Mouse (Mus musculus): Measurements from ENCODE around the gene Tgfbr1. TPM values are rescaled to one million over a fixed set of nuclear protein-coding genes. Genes with fewer than 3 reads are reported as not detected.
A peak's percentile ranks its signal among the peaks of the same experiment; 100 is the strongest.

Tgfbr1 gene
- polyA plus RNA-seq, 1 experiment: 5.6 TPM

DNA sequence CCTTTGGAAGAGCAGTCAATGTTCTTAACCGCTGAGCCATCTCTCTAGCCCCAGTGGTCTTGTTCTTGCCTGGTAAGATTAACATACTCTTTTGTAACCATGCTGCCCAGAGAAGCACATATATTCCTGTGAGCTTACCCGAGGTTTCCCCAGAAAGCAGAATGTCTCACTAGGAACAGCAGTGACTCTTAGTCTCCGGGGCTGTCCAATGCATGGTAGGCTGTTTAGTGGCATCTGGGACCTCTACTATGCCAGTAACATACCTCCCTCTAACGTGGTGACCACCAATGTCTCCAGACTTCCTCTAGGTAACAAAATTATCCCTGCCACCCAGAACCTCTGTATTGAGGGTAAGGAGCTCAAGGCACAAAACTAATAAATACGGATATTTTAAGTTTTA, 78.1 kb downstream of the Tgfbr1 start:
- no peak overlapping the region for H3K27ac ChIP-seq (ENCODE audit: control insufficient read depth, insufficient read depth, low read depth, low read length, poor library complexity)
- WGBS: 74% methylated on average over 5 of the region's 5 CpGs
- H3K4me3 ChIP-seq (replicated peaks; ENCODE audit: control insufficient read depth, low read depth, low read length): no peak overlapping the region
- TF ChIP-seq CTCF (IDR thresholded peaks at IDR 0.05; ENCODE audit: control insufficient read depth, insufficient read depth, low read length): no peak
- no peak for TF ChIP-seq POLR2A (IDR thresholded peaks at IDR 0.05; ENCODE audit: borderline replicate concordance, control insufficient read depth, low read depth, low read length)
- peaks cover 2% of the 10 kb centered on the region; the same call in 1 of the 2 replicates for H3K4me1 ChIP-seq (ENCODE audit: control insufficient read depth, insufficient read depth, low read length)

DNA sequence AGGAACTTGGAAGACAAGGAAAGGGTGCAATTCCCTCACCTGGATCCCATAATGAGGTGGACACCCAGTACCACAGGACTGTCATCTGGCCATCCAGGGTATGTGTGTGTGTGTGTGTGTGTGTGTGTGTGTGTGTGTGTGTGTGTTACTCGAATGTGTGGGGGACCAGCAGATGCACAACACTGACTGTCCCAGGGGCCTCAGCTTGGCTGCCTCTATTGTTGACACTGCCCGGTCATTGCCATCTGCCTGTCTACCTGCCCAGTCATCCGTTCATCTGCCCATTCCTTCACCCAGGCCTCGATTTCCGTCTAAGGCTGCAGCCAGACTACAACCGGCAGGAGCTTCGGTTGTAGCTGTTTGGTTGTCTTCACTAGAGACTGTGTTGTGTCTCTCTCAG, 79.7 kb downstream of the Tgfbr1 start:
- WGBS: 85% methylated on average over 7 of the region's 7 CpGs
- TF ChIP-seq POLR2A (IDR thresholded peaks at IDR 0.05; ENCODE audit: borderline replicate concordance, control insufficient read depth, low read depth, low read length) (no peak), CTCF (IDR thresholded peaks at IDR 0.05; ENCODE audit: control insufficient read depth, insufficient read depth, low read length) (no peak)
- Histone ChIP-seq H3K4me1 (ENCODE audit: control insufficient read depth, insufficient read depth, low read length) (peaks cover 2% of the 10 kb centered on the region; the same call in 1 of the 2 replicates), H3K4me3 (replicated peaks; ENCODE audit: control insufficient read depth, low read depth, low read length) (no peak overlapping the region), H3K27ac (ENCODE audit: control insufficient read depth, insufficient read depth, low read depth, low read length, poor library complexity) (no peak overlapping the region)

DNA sequence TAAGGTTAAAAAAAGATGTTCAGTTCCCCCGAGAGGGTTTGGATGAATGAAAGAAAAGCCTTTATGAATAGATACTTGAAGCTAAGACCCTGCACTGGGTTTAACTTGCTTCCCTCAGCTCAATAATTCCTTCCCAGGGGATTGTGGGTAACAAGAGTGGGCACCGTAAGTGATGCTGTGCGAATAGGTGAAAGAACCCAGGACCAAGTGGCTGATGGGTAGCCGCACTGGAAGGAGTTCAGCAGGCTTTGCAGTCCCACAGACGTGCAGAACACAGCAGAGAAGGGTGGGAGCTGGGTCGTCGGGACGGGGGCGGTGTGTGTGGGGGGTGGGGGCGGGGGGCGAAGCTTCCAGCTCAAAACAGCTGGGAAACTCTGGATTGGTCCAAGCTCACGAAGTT, 82.1 kb downstream of the Tgfbr1 start:
- TF ChIP-seq CTCF (IDR thresholded peaks at IDR 0.05; ENCODE audit: control insufficient read depth, insufficient read depth, low read length) (no peak), POLR2A (IDR thresholded peaks at IDR 0.05; ENCODE audit: borderline replicate concordance, control insufficient read depth, low read depth, low read length) (no peak)
- 81% methylated on average over 12 of the region's 12 CpGs for WGBS
- H3K4me3 ChIP-seq (replicated peaks; ENCODE audit: control insufficient read depth, low read depth, low read length): no peak overlapping the region
- no peaks in the 10 kb centered on the region; the same call in 1 of the 2 replicates for H3K4me1 ChIP-seq (ENCODE audit: control insufficient read depth, insufficient read depth, low read length)
- no peak overlapping the region for H3K27ac ChIP-seq (ENCODE audit: control insufficient read depth, insufficient read depth, low read depth, low read length, poor library complexity)

DNA sequence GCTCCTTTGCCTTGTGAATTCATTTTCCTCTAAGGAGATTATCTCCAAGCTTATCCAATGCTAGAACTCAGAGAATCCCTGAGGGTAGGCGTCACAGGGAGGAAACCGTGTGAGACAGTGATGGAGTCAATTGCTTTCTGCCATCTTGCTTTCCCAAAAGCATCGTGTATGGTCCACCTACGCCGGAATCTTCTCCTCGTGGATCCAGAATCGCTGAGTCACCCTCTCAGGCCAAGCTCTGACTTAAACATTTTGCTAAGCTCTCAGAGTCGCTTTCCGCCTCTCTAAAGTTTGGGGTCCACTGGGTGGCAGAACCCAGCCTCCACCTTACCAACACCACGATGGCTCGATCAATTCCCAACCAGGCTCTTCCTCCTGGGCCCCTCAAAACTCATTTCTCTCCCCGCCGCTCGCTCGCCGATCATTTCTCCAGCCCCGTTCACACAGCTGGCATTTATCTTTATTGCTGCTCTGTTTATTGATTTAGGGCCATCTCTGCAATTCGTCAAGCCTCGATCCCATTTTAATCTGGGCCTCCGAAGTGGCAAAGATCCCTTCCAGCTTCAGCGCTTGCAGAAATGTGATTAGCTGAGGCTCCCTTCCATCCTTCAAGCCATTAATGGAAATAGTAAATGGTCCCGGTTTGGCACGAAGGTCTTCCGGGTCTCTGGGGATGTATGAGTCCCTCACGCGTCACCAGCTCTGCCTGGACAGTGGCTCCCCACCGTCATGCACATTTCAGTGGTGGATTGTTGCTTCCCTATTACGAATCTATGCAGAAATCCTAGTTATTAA, 82.7 kb downstream of the Tgfbr1 start:
- TF ChIP-seq POLR2A (IDR thresholded peaks at IDR 0.05; ENCODE audit: borderline replicate concordance, control insufficient read depth, low read depth, low read length) (no peak), CTCF (IDR thresholded peaks at IDR 0.05; ENCODE audit: control insufficient read depth, insufficient read depth, low read length) (no peak)
- 72% methylated on average over 28 of the region's 28 CpGs for WGBS
- no peaks in the 10 kb centered on the region; the same call in 1 of the 2 replicates for H3K4me1 ChIP-seq (ENCODE audit: control insufficient read depth, insufficient read depth, low read length)
- no peak overlapping the region for H3K4me3 ChIP-seq (replicated peaks; ENCODE audit: control insufficient read depth, low read depth, low read length)
- no peak overlapping the region for H3K27ac ChIP-seq (ENCODE audit: control insufficient read depth, insufficient read depth, low read depth, low read length, poor library complexity)

DNA sequence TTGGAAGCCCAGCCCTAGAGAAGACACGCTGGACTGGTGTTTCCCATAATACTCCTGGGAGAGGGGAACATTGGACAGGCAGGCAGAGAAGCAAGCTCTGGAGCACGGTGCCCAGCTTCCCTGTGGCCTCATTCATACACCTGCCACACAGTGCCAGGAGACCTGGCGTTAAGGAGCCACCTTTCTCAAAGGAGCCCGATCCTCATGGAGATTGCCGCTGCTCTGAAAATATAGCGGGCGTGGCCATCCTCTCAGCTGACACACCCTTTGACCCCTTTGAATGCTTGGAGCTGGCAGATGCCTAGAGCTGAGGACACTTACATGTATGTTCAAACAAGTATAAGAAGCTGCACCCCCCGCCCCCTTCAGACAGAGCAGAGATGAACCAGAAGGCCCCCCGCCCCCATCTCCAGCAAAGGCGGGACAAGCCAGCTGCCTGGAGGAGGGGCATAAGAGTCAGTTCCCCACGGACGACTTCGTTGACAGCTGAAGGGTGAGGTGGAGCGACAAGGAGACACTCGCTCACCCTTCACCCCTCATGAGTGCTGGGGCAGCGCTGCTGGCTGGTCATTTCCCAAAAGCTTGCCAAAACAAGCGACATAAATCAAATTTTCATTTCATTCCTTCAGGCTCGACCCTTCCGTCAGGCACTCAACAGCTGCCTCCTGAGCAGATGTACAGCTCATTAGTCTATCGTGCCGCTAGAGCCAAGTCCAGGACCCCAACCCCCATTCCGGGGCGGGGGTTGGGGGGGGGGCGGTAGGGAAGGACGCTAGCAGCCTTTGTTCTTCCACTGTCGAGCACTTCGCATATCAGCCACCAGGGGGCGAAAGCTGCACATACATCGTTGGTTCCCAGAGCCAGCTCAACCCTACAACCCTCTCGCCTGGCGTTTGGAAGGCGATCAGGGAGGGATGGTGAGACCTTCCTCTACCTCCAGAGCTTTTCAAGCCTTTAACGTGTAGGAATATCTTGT, 84.6 kb downstream of the Tgfbr1 start:
- peak overlapping the region; percentile 62 for H3K4me3 ChIP-seq (replicated peaks; ENCODE audit: control insufficient read depth, low read depth, low read length)

DNA sequence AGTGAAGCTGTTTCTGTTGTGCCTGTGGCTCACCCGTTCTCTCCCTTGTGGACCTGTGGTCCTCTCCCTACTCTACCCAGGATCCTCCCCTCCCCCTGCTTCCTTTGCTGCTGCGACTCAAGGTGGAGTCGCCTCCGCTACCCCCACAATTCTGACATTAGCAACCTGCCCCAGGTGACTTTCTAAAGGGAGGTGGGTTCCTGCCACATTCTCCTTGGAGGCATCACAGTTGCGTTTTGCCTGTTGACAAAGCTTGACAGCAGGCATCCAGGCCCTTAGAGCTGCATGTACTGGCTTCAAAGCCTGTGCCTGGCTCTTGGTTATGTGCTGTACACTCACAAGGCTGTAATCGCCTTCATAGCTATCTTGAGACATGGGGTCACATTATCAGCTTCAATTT, 85.9 kb downstream of the Tgfbr1 start:
- no peak for TF ChIP-seq CTCF (IDR thresholded peaks at IDR 0.05; ENCODE audit: control insufficient read depth, insufficient read depth, low read length)
- no peak for TF ChIP-seq POLR2A (IDR thresholded peaks at IDR 0.05; ENCODE audit: borderline replicate concordance, control insufficient read depth, low read depth, low read length)
- no peak overlapping the region for H3K27ac ChIP-seq (ENCODE audit: control insufficient read depth, insufficient read depth, low read depth, low read length, poor library complexity)
- H3K4me1 ChIP-seq (ENCODE audit: control insufficient read depth, insufficient read depth, low read length): no peaks in the 10 kb centered on the region; the same call in 1 of the 2 replicates
- H3K4me3 ChIP-seq (replicated peaks; ENCODE audit: control insufficient read depth, low read depth, low read length): no peak overlapping the region
- WGBS: 78% methylated on average over 6 of the region's 6 CpGs

More for the DNA sequence above, 84.6 kb downstream of the Tgfbr1 start:
- 8% methylated on average over 33 of the region's 33 CpGs for WGBS
- Histone ChIP-seq H3K27ac (ENCODE audit: control insufficient read depth, insufficient read depth, low read depth, low read length, poor library complexity) (no peak overlapping the region), H3K4me1 (ENCODE audit: control insufficient read depth, insufficient read depth, low read length) (no peaks in the 10 kb centered on the region; the same call in 1 of the 2 replicates)
- peak; percentile 93 for TF ChIP-seq CTCF (IDR thresholded peaks at IDR 0.05; ENCODE audit: control insufficient read depth, insufficient read depth, low read length)
- no peak for TF ChIP-seq POLR2A (IDR thresholded peaks at IDR 0.05; ENCODE audit: borderline replicate concordance, control insufficient read depth, low read depth, low read length)

DNA sequence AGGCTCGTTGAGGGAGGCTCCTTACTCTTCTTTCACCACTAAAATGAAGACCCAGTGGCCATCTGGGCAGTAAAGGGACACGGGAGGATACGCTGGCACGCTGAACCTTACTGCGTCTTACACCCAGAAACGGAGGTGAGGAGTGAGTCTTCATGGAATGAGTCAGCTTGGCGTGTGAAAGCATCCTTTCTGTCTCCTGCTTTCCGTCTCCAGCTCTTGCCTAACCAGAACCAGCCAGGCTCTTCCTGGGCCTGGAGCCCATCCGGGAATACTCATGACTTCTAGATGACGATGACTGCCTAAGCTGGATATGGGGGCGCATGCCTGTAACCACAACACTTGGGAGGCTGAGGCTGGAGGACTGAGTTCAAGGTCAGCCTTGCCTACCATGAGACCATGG, 87.9 kb downstream of the Tgfbr1 start:
- 85% methylated on average over 11 of the region's 11 CpGs for WGBS
- Histone ChIP-seq H3K27ac (ENCODE audit: control insufficient read depth, insufficient read depth, low read depth, low read length, poor library complexity) (no peak overlapping the region), H3K4me1 (ENCODE audit: control insufficient read depth, insufficient read depth, low read length) (no peaks in the 10 kb centered on the region; the same call in 1 of the 2 replicates), H3K4me3 (replicated peaks; ENCODE audit: control insufficient read depth, low read depth, low read length) (no peak overlapping the region)
- TF ChIP-seq POLR2A (IDR thresholded peaks at IDR 0.05; ENCODE audit: borderline replicate concordance, control insufficient read depth, low read depth, low read length) (no peak), CTCF (IDR thresholded peaks at IDR 0.05; ENCODE audit: control insufficient read depth, insufficient read depth, low read length) (no peak)

DNA sequence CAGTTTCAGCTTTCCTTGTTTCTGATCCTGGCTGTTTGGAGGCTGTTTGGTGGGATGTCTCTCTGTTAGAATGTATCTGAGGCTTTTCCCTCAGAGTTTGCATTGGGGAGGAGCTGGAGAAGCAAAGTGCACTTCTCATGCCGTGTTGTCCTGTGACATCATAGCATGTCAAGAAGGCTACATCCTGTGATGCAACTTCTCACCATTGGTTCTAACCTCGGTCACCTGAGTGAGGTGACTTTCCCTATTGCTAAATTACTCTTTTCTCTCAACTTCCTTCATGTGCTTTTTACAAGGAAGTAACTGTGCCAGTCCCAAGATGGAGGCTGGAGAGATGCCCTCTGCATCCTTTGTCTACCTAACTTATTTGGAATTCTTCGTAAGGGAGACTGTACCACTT, 95.5 kb downstream of the Tgfbr1 start:
- TF ChIP-seq CTCF (IDR thresholded peaks at IDR 0.05; ENCODE audit: control insufficient read depth, insufficient read depth, low read length) (no peak), POLR2A (IDR thresholded peaks at IDR 0.05; ENCODE audit: borderline replicate concordance, control insufficient read depth, low read depth, low read length) (no peak)
- WGBS: 54% methylated on average over 3 of the region's 3 CpGs

More for the DNA sequence above, 95.5 kb downstream of the Tgfbr1 start:
- Histone ChIP-seq H3K27ac (ENCODE audit: control insufficient read depth, insufficient read depth, low read depth, low read length, poor library complexity) (no peak overlapping the region), H3K4me3 (replicated peaks; ENCODE audit: control insufficient read depth, low read depth, low read length) (no peak overlapping the region), H3K4me1 (ENCODE audit: control insufficient read depth, insufficient read depth, low read length) (peaks cover 1% of the 10 kb centered on the region; the same call in 1 of the 2 replicates)

Measured in bone marrow, adult 2 months (tissue).